Mouse (Mus musculus): ENCODE measurements around the gene Borcs7. TPM values are rescaled to one million over a fixed set of nuclear protein-coding genes. Genes with fewer than 3 reads are reported as not detected.

Gene Borcs7
- polyA plus RNA-seq, 1 experiment from 2014 or later, result 17.6 TPM

DNA sequence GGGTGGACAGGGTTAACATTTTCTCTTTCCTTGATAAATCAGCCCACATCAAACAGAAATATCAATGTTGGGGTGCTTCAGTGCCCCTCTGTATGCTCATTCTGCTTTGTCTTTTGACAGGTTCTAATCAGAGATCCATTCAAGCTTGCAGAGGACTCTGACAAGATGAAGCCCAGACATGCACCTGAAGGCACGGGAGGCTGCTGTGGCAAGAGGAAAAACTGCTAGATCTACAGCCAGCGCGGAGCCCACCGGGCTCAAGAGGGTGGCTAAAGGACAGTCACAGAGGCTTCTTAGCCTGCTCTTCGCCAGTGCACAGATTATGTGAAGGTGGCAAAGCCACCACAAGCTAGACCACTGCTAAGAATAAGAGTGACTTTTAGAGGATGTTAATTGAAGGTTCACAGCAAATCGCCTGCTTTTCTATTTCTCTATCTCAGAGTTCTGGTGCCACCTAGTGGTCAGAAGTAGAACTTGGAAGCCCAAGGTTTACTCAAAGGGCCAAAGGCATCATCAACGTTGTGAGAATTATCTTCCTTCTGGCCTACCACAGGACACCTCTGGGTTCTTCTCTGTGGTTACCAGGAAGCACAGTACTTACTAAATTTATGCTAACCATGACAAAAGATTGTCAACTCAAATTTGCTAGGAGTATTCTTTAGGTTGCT is 50.8 kb downstream of the Borcs7 start:
- peaks cover 21% of the 10 kb centered on the region for H3K36me3 ChIP-seq
- no peak overlapping the region for H3K27ac ChIP-seq (replicated peaks)
- H3K27me3 ChIP-seq (replicated peaks), result no peaks in the 10 kb centered on the region
- ATAC-seq (ENCODE audit: extremely low read depth, insufficient number of reproducible peaks, low FRiP score, low TSS enrichment), result no peak
- H3K4me1 ChIP-seq, result peaks cover 7% of the 10 kb centered on the region
- no peak overlapping the region for H3K9ac ChIP-seq
- H3K9me3 ChIP-seq, result no peaks in the 10 kb centered on the region
- WGBS, result 47% methylated on average over 7 of the region's 7 CpGs
- no peak overlapping the region for H3K4me3 ChIP-seq
- H3K4me2 ChIP-seq, result no peak overlapping the region

DNA sequence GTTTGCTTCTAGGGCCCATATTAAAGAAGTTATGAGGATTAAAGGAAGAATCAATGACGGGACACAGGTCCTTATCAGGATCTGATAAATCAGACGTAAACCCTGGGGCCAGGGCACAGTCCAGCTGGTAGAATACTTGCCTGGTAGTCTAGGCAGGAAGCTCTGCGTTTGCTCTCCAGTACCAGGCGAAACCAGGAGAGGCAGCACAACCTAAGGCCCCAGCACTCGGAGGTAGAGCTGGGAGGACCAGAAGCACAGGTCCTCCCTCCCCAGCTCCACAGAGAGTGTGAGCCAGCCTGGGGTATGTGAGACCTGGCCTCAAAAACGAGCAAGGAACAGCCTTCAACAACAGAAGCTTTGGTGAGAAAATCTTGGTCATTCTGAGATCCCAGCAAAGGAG is 51.9 kb downstream of the Borcs7 start:
- Histone ChIP-seq H3K9ac (no peak overlapping the region), H3K27me3 (replicated peaks) (no peaks in the 10 kb centered on the region), H3K27ac (replicated peaks) (no peak overlapping the region), H3K4me3 (no peak overlapping the region), H3K4me1 (peaks cover 6% of the 10 kb centered on the region; the same call in 1 of the 2 replicates), H3K4me2 (no peak overlapping the region), H3K9me3 (no peaks in the 10 kb centered on the region), H3K36me3 (peaks cover 21% of the 10 kb centered on the region)
- 36% methylated on average over 6 of the region's 6 CpGs for WGBS
- ATAC-seq (ENCODE audit: extremely low read depth, insufficient number of reproducible peaks, low FRiP score, low TSS enrichment), result no peak

DNA sequence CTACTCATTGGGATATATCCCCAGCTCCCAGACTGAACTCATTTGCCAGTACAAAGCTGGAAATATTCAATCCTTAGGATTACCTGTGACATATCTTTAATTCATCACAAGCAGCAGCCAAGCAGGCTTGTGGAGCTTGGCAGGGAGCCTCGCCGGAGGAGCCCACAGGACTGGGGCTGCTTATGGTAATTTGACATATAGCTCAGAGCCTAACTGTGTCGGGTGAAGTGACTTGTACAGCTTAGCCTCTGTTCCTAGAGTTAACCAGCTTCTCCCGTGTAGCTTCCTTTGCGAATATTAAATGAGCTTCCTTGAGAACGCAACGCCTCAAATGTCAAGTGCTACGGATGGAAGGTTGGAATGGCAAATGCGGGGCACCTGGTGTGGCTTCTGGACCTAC is 55.0 kb downstream of the Borcs7 start:
- Histone ChIP-seq H3K27me3 (replicated peaks) (no peaks in the 10 kb centered on the region), H3K4me3 (no peak overlapping the region), H3K36me3 (no peaks in the 10 kb centered on the region; the same call in 1 of the 2 replicates), H3K27ac (replicated peaks) (no peak overlapping the region), H3K9me3 (no peaks in the 10 kb centered on the region), H3K9ac (no peak overlapping the region), H3K4me2 (no peak overlapping the region), H3K4me1 (no peaks in the 10 kb centered on the region)
- ATAC-seq (ENCODE audit: extremely low read depth, insufficient number of reproducible peaks, low FRiP score, low TSS enrichment), result no peak
- 70% methylated on average over 9 of the region's 9 CpGs for WGBS

DNA sequence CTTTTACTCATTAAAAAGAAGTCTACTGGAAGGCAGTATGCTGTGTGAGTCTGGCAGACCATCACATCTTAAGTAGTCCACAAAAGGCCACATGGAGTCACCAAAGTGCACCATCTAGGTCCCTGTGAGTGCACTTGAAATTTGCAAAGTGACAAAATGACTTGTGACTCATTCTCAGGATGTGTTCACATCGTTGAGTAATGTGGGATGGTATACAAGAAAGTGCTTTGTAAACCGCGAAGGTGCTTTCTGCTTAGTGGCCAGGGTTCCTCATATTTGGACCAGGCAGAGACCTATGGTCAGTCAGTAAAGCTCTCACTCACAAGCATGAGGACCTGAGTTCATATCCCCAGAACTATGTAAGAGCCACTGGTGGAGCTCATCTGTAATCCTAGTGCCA is 58.1 kb downstream of the Borcs7 start:
- Histone ChIP-seq H3K4me2 (no peak overlapping the region), H3K27ac (replicated peaks) (no peak overlapping the region), H3K9ac (no peak overlapping the region), H3K36me3 (no peaks in the 10 kb centered on the region), H3K4me1 (no peaks in the 10 kb centered on the region), H3K9me3 (no peaks in the 10 kb centered on the region), H3K4me3 (no peak overlapping the region), H3K27me3 (replicated peaks) (no peaks in the 10 kb centered on the region)
- 75% methylated on average over 3 of the region's 3 CpGs for WGBS
- no peak for ATAC-seq (ENCODE audit: extremely low read depth, insufficient number of reproducible peaks, low FRiP score, low TSS enrichment)

DNA sequence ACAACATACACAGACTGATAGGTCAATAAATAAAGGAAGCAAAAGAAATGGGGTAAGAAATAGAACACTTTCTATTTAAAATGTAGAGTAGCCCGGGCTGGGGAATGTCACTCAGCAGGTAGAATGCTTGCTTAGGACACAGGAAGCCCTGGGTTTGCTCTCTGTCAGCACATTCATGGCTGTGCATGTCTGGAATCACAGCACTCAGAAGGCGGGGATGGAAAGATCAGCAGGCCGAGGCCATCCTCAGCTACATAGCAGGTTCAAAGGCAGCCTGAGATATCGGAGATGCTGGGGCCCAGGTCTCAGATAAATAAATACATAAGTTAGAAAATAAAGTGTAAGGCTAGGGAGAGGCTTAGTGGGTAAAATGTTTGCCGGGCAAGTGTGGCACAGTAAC is 62.5 kb downstream of the Borcs7 start:
- no peaks in the 10 kb centered on the region for H3K4me1 ChIP-seq
- no peak overlapping the region for H3K4me2 ChIP-seq
- H3K27ac ChIP-seq (replicated peaks), result no peak overlapping the region
- no peaks in the 10 kb centered on the region for H3K36me3 ChIP-seq
- no peak overlapping the region for H3K4me3 ChIP-seq
- H3K9ac ChIP-seq, result no peak overlapping the region
- H3K27me3 ChIP-seq (replicated peaks), result peaks cover 10% of the 10 kb centered on the region; the same call in 1 of the 2 replicates
- H3K9me3 ChIP-seq, result no peaks in the 10 kb centered on the region
- 54% methylated on average over 5 of the region's 5 CpGs for WGBS
- no peak for ATAC-seq (ENCODE audit: extremely low read depth, insufficient number of reproducible peaks, low FRiP score, low TSS enrichment)

Other genes with a start within 250 kb of the Borcs7 start
- 13.2 and 13.9 TPM in 2 replicates for gene Trim8, start 188.2 kb upstream of the Borcs7 start, polyA plus RNA-seq (2015; fragmentation: Nextera tagmentation; extraction: Ambion mirVana)
- 82.1 and 97.1 TPM in 2 replicates for gene Arl3, start 116.7 kb upstream of the Borcs7 start, polyA plus RNA-seq (2015; fragmentation: Nextera tagmentation; extraction: Ambion mirVana)
- 8.1 and 9.1 TPM in 2 replicates for gene Sfxn2, start 116.5 kb upstream of the Borcs7 start, polyA plus RNA-seq (2015; fragmentation: Nextera tagmentation; extraction: Ambion mirVana)
- gene Wbp1l, start 90.8 kb upstream of the Borcs7 start, polyA plus RNA-seq (2015; fragmentation: Nextera tagmentation; extraction: Ambion mirVana), result 41.6 and 42.0 TPM in 2 replicates
- 1.1 and 1.6 TPM in 2 replicates for gene Cyp17a1, start 16.7 kb upstream of the Borcs7 start, polyA plus RNA-seq (2015; fragmentation: Nextera tagmentation; extraction: Ambion mirVana)
- 49.1 and 52.8 TPM in 2 replicates for gene As3mt, start 17.6 kb downstream of the Borcs7 start, polyA plus RNA-seq (2015; fragmentation: Nextera tagmentation; extraction: Ambion mirVana)
- 2.4 and 2.5 TPM in 2 replicates for gene Cnnm2, start 71.7 kb downstream of the Borcs7 start, polyA plus RNA-seq (2015; fragmentation: Nextera tagmentation; extraction: Ambion mirVana)